Mouse (Mus musculus) thymus, adult 2 months (tissue): ENCODE data around the gene Slmap. TPM values are rescaled to one million over a fixed set of nuclear protein-coding genes. Genes with fewer than 3 reads are reported as not detected.

Source experiments
- DNase-seq: peaks from one replicate; pipeline ENCODE4 v3.0.0; 2021
- H3K27ac ChIP-seq: fragments of 200-500 bp; 2 replicates; pipeline ENCODE4 v1.5.1; 2012; ENCODE audit warnings: low read length, control low read depth; ENCODE audit not compliant: control insufficient read depth, insufficient read depth
- H3K27me3 ChIP-seq: fragments of 200-500 bp; 2 replicates; pipeline ENCODE4 v1.6.1; 2012; ENCODE audit warnings: mild to moderate bottlenecking, low read length, moderate library complexity, mixed read lengths; ENCODE audit not compliant: control insufficient read depth, insufficient read depth
- H3K36me3 ChIP-seq: fragments of 200-500 bp; 2 replicates; pipeline ENCODE4 v1.6.1; 2012; ENCODE audit warnings: mild to moderate bottlenecking, low read length, moderate library complexity; ENCODE audit not compliant: control insufficient read depth, insufficient read depth
- H3K4me1 ChIP-seq: fragments of 200-500 bp; replicated peaks from 2 replicates; pipeline ENCODE4 v1.6.1; 2012; ENCODE audit warnings: low read length; ENCODE audit not compliant: control insufficient read depth, insufficient read depth
- H3K4me3 ChIP-seq: fragments of 200-500 bp; 2 replicates; pipeline ENCODE4 v1.5.1; 2012; ENCODE audit warnings: mild to moderate bottlenecking, low read length, control low read depth, moderate library complexity; ENCODE audit not compliant: control insufficient read depth, insufficient read depth
- CTCF ChIP-seq: fragments of 200-500 bp; IDR thresholded peaks from 2 replicates; pipeline ENCODE4 v1.5.1; 2012; ENCODE audit warnings: mild to moderate bottlenecking, control low read depth, low read length, moderate library complexity, borderline replicate concordance; ENCODE audit not compliant: control insufficient read depth, poor library complexity, insufficient read depth; ENCODE audit errors: extremely low read depth
- POLR2A ChIP-seq: fragments of 200-500 bp; IDR thresholded peaks from 2 replicates; pipeline ENCODE4 v1.6.1; 2012; ENCODE audit warnings: mild to moderate bottlenecking, low read length, control low read depth, moderate library complexity; ENCODE audit not compliant: control insufficient read depth, poor library complexity, insufficient read depth; ENCODE audit errors: extremely low read depth
- WGBS: fragments of 180-500 bp; shearing (Covaris S2); methylation state at CpG from one replicate; pipeline ENCODE4 v1.1.7; 2018; 5-methylcytosine and 5-hydroxymethylcytosine counted together
- polyA plus RNA-seq: library from polyadenylated mRNA; depleted of rRNA; stranded (reverse); fragments of >200 nt; gene quantifications from 2 replicates; pipeline ENCODE4 v1.2.3, GENCODE M21; 2012

Slmap gene
- polyA plus RNA-seq, 1 experiment = 20.9 TPM

DNA sequence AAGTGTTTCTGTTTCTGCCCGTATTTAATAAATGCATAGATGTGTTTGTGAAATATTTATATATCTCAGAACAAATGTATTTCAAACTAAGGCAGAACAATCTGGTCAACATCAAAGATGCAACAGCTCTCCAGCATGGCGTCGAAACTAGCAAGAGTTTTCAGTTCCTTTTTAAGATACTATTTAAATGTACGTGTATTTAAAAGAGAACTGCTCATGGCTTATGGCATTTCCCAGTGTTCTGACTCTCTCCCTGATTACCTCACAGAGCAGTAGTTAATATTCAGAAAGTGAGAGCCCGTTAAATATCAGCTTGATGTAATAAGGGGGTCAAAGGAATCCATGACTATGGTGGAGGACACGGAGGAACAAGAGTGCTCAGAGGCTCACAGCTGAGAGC is 68.8 kb downstream of the Slmap start:
- 96% methylated on average over 6 of the region's 6 CpGs for WGBS
- DNase-seq = no peak
- Histone ChIP-seq H3K4me1 (no peaks in the 10 kb centered on the region), H3K27me3 (no peaks in the 10 kb centered on the region), H3K36me3 (peaks cover 22% of the 10 kb centered on the region), H3K4me3 (no peak overlapping the region), H3K27ac (no peak overlapping the region)
- TF ChIP-seq CTCF = no peak
- no peak for TF ChIP-seq POLR2A

GRCm38 (mm10) chr14:26459516-26459915 is 75.2 kb downstream of the Slmap start:
- peak; percentile 14 for DNase-seq
- no peak overlapping the region for H3K4me3 ChIP-seq
- H3K27ac ChIP-seq = no peak overlapping the region
- no peaks in the 10 kb centered on the region for H3K27me3 ChIP-seq
- H3K36me3 ChIP-seq = peaks cover 39% of the 10 kb centered on the region
- H3K4me1 ChIP-seq = no peaks in the 10 kb centered on the region
- TF ChIP-seq POLR2A (no peak), CTCF (no peak)

DNA sequence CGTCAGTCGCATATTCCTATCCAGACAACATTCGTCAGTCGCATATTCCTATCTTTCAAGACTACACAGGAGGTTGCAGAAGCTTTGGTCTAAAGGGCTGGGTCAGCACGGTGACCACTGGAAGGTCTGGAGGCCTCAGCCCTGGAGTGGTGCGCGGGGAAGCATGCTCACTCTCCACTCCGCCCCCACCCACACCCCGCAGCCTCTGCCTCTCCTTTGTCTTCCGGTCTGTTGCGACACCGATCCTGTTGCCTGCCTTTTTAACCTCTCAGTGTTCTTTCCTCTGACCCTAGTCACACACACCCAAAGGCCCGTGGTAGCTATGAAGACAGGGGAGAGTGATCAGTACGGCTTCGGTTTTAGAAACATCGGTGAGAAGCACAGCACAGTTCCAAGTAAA is 79.9 kb downstream of the Slmap start:
- TF ChIP-seq POLR2A = no peak
- no peak for TF ChIP-seq CTCF
- 89% methylated on average over 16 of the region's 16 CpGs for WGBS
- no peak for DNase-seq
- peaks cover 11% of the 10 kb centered on the region for H3K36me3 ChIP-seq
- no peaks in the 10 kb centered on the region for H3K27me3 ChIP-seq
- no peak overlapping the region for H3K4me3 ChIP-seq
- H3K27ac ChIP-seq = no peak overlapping the region
- no peaks in the 10 kb centered on the region for H3K4me1 ChIP-seq

DNA sequence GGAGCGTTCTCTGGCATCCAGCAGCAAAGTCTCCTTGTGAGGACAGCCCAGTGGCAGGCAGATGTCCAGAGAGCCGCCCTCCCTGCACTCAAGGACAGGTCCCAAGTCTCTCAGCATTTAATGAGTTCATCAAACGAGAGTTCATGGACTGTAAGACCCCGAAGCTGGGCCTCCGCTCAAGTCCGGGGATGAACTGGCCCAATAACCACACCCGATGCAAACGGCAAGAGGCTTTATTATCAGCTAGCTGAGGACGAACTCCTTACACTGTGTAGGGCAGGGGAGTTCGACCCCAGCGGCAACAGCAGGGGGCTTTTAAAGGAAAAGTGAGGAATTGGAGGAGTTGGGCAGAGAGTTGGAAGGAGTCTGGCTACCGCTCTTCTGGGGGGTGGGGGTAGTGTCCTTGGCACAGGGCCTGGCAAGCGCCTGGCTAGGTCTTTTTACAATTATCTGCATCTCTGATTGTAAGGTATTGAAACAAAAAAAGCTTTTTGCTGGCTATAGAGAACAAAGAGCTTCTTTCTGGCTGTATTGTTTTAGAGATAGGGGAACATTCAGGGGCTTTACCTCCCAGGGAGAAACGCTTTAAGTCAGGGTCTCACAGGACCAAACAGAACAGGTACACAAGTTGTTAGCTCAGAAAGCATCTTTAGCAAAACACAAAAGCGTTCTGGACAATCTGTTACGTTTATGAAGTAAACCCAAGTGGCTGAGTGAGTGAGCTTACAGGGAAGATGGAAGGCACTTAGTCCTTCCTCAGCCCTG is 84.5 kb downstream of the Slmap start:
- Histone ChIP-seq H3K27ac (0 out of 2 replicates have a peak overlapping the region, but pooled peaks have one; percentile 7), H3K4me1 (no peaks in the 10 kb centered on the region), H3K36me3 (peaks cover 3% of the 10 kb centered on the region; the same call in 1 of the 2 replicates), H3K27me3 (no peaks in the 10 kb centered on the region), H3K4me3 (no peak overlapping the region)
- no peak for TF ChIP-seq CTCF
- no peak for TF ChIP-seq POLR2A
- 92% methylated on average over 16 of the region's 16 CpGs for WGBS
- DNase-seq = no peak

DNA sequence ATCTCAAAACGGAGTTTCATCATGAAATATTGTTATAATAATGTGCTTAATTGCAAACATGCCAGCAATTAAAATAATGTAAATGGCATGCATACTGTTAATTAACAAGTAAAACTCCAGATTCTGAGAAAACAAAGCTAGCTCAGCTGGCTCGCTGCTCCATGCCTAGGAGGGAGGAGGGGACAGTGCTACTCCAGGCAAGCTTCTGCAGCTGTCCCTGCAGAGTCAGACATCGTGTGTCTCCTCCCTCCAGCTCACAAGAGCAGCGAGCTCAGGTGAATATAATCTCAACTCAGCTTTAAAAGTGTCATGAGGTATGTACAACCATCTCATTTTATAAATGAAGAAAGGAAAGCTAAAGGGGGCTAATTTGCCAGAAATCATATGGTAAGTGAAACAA is 86.2 kb downstream of the Slmap start:
- no peak overlapping the region for H3K27ac ChIP-seq

DNA sequence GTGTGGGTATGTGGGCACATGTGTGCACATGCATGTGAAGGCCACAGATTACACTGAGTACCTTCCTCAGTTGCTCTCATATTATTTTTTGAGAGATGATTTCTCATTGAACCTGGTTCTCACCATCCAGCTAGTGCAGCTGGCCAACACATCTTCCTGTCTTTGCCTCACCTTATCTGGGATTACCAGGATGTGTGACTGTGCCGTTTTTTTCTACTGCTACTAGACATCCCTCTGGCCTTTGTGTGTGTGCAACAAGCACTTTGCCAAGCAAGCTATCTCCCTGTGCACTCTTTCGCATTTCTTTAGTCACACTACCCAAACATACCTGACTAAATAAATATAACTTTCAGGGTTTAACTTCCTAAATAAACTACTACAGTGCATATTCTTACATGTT is 87.5 kb downstream of the Slmap start:
- no peaks in the 10 kb centered on the region for H3K27me3 ChIP-seq
- DNase-seq = no peak
- H3K27ac ChIP-seq = no peak overlapping the region
- 95% methylated on average over 2 of the region's 2 CpGs for WGBS
- no peak for TF ChIP-seq POLR2A
- TF ChIP-seq CTCF = no peak
- H3K4me3 ChIP-seq = no peak overlapping the region
- H3K4me1 ChIP-seq = no peaks in the 10 kb centered on the region
- peaks cover 3% of the 10 kb centered on the region; the same call in 1 of the 2 replicates for H3K36me3 ChIP-seq

More for the DNA sequence above, 86.2 kb downstream of the Slmap start:
- no peaks in the 10 kb centered on the region for H3K4me1 ChIP-seq
- TF ChIP-seq POLR2A = no peak
- no peak for TF ChIP-seq CTCF
- no peaks in the 10 kb centered on the region for H3K27me3 ChIP-seq
- H3K36me3 ChIP-seq = peaks cover 3% of the 10 kb centered on the region; the same call in 1 of the 2 replicates
- WGBS = 96% methylated on average over 4 of the region's 4 CpGs
- no peak overlapping the region for H3K4me3 ChIP-seq
- DNase-seq = no peak

GRCm38 (mm10) chr14:26446538-26446937 is 88.2 kb downstream of the Slmap start:
- no peaks in the 10 kb centered on the region for H3K4me1 ChIP-seq
- peaks cover 3% of the 10 kb centered on the region; the same call in 1 of the 2 replicates for H3K36me3 ChIP-seq
- no peak for TF ChIP-seq POLR2A
- TF ChIP-seq CTCF = no peak
- no peak overlapping the region for H3K4me3 ChIP-seq
- no peak overlapping the region for H3K27ac ChIP-seq
- H3K27me3 ChIP-seq = no peaks in the 10 kb centered on the region
- DNase-seq = no peak
- WGBS = 91% methylated on average over 3 of the region's 3 CpGs
